Mouse (Mus musculus): ENCODE data around the gene Pak2.
"Not testable (repeated sequence)": the region's sequence is repeated elsewhere in the genome, so short reads cannot be mapped to it uniquely, and the experiment has no call there.

Gene Pak2

DNA sequence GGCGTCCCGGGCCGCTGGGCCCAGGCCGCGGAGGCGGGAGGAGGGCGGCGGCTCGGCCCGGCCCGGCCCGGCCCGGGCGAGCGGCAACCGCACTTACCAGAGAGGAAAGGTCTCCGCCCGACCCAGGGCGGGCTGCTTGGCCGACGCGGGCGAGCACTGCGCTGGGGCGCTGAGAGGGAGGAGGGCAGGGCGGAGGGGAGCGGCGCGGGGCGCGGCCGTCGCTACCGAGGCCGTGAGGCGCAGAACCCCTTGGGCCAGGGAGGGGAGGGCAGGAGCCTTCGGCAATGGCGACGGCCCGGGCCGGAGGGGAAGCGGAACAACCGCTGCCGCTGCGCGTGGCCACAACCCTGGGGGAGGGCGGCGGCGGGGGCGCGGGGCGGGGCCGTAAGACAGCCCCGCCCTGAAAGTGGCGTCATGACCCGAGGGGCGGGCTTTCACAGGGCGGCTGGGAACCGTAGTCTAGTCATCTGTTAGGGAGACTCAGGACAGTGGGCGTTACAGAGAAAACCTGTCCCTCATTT, at the start of gene Pak2:
Gene Pak2, minus strand, starts transcription at position 352 of the 521 bp plus-strand sequence.
- peak; percentile 92 to 94 for DNase-seq

DNA sequence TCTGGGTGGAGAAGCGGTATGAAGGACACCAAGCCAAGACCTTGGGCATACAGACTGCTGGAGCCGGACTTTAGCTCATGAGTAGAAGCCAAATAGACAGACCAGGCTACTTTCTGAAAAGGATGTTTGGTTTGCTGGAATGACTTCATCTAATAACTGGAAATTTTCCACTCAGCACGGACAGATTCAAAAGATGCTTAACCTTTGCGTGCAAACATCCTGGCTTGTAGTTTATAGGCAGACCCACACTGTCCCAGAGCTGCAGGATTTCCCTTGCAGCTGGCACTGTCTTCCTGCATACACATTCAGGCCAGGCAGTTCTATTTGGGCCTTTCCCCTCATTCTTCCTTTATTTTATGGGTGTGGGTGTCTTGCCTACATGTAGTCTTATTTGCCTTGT, 47.9 kb upstream of the Pak2 start:
- peak; percentile 46 to 72 for DNase-seq

DNA sequence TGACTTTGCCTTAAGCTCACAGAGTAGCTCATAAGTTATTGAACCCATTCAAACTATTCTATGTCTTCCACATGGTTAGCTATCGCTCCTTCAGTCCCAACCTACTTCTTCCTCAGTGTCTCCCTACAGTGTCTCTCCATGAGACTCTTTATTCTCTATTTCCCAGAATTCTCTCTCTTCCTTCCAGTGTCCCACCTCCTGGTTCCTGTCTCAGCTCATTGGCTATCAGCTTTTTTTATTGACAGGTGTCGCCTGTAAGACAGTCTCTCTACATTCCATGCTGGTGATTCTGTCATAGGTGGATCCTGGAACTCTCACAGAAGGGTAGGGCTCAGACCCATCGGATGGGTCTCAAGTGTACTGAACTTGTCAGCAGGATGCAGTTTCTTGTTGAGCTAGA, 46.2 kb upstream of the Pak2 start:
- DNase-seq = no peak

DNA sequence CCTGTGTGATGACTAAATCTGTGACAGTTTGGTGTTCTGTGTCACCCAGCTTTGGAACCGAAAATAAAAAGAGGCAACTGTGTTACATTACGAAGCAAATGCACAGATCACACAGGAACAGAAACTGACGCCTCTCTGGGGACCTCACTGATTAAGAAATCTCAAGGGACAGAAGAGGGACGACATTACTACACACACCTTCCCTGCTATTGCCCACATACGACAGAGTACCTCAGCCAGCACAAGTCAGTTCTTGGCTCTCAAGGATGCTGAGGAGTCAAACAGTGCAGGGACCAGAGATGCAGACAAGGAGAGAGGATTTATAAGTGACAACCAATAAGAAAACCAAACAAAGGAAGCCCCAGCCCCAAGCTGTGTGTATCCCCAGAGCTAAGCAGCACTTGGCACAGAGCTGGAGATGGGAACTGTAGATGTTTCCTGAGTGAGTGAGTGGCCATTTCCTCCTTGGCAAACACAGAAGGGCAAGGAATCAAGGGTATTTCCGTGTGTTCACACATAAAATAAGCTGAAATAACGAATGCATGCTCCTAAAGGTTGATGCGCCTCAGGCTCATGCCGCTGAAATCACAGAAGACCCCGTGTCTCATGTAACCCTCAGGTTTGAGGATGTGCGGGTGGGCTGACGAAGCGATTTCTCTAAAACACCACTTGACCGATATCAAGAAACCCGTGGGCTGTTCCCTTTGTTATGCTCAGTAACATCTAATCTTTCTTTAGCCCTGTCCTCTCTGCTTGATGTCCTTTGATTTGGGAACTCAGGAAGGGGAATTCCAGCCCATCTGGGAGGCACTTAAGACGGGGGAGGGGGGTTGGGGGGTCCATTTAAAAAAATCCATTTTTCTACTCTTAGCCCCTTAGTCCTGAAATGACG, 45.5 kb upstream of the Pak2 start:
- DNase-seq = peak; percentile 57 to 59

DNA sequence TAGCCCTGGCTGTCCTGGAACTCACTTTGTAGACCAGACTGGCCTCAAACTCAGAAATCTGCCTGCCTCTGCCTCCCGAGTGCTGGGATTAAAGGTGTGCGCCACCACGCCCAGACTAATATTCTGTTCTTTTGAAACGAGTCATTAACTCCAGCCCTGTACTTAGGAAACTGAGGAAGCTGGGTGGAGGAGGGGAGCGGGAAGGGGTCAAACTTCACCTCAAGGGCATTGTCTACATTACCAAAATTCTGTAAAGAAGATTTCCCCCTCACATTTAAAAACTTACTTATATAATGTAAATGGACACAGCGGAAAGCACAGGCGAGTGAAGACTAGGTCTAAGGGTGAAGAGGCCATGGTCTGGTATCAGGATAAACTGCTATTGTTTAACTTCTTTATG, 44.9 kb upstream of the Pak2 start:
- no peak for DNase-seq

DNA sequence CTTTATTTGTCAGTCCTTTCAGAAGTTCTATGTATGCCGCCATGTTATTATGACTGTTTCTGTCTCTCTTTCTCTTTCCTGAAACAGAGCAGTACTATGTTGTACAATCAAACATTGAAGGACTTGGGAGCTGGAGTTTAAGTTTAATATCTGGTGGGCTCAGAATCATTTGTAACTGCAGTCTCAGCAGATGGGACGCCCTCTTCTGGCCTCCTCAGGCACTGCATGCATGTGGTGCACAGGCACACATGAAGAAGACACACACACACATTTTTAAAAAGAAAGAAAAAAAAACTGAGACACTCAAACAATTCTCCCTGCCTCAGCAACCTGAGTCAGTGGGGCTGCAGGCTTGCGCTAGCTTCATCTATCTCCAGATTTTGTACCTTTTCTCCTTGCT, 41.3 kb upstream of the Pak2 start:
- no peak for DNase-seq

DNA sequence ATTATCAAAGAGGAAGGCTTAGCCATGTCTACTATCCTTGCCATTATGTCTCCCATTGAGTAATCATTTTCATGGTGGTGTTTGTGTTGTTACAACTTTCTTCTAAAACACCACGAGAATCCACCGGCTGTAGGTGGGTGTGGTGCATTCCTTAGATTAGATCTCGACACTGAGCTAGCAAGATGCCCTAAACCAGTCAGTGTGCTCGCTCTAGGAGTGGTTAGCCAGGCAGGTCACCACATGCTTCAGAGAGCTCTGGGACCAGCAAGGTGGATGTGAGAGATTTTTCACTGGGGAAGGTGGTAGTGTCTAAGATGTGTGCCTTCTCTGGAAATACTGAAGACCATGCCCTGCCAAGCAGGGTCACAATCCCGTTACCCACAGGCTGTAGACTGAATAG, 37.0 kb upstream of the Pak2 start:
- DNase-seq = no peak

DNA sequence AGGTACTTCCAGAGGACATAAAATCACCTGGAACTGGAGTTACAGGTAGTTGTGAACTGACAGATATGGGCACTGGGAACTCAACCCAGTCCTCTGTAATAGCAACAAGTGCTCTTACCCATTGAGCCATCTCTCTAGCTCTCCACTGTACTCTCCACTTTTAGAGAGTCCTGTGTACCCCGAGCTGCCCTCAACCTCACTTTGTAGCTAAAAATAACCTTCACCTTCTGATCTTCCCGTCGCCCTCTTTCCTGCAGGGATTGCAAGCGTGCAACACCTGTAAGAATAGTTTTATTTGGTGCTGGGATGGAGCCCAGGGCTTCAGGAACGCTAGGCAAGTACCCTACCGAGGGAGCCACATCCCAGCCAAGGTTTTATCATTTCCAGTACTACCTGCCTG, 36.6 kb upstream of the Pak2 start:
- no peak for DNase-seq

DNA sequence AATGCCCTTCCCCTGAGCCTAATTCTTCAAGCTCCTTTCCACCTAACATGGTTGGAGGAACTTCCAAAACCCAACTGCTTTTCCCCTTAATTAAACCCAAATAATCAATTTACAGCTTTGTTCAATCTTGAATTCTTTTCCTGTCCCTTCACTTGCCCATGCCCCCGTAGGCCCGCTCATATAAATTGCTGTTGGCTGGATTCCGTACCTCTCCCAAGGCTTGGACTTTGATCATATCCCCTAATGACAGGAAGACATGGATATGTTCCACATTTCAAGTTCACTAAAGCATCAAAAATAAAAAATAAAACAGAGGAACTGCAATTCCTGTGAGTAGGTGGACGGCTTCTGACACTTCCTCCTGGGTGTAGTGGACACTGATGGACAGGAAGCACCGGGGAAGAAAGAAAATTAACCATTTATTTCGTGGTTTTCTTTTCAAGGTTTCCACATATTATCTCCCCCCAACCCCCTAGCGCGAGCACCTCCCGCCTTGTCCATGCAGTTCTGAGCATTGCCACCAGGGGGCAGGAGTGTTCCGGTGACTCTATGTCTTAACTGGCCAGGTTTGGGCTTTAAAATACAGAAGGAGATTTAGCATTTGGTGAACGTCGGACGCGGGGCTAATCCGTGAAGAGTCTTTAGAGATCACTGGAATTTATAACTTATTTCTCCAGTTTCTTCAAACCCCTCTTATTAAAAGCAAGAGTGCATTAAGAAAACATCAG, 36.0 kb upstream of the Pak2 start:
- DNase-seq = peak; percentile 83 to 93

DNA sequence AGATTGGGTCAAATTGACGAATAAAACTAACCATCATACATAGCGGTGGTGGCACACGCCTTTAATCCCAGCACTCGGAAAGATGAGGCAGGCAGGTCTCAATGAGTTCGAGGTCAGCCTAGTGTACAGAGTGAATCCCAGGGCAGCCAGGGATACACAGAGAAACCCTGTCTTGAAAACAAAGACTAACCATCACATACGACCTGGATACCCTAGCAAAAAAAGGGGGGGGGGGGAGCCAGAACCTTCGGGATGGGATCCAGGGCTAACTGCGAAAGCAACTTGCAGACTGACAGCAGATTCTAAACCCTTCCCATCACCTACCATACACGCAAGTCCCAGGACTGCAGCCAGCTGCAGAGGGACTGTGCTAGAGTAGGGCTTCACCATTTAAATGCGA, 35.3 kb upstream of the Pak2 start:
- DNase-seq = no peak

DNA sequence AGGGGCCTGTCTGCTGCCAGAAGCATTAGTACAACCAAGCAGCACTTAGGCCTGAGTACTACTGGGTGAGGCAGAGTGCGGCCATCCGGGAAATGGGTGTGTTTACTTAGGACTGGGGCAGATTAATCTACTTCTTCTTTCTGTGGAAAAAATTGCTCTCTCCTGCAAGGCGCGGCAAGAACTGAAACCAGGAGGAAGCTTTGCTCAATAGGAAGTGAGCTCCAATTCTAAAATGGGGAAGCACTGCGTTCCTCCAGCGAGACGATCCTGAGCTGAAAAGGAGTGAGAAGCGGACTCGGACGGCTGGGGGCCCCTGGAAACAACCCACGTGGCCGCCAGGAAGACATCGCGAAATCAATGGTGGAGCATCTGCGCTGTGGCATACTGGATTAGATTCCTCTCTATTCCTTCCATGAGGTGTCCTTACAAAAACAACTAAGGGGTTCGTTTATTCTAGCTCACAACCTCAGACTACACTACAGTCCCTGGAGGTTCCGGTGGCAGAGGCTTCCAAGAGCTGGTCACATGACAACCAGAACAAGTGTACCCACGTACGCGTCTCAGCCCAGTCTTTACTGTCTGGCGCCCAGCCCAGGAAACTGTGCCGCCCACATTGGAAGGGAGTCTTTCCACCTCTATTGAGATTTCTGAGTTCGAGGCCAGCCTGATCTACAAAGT, 34.5 kb upstream of the Pak2 start:
- peak; percentile 81 to 84 for DNase-seq

DNA sequence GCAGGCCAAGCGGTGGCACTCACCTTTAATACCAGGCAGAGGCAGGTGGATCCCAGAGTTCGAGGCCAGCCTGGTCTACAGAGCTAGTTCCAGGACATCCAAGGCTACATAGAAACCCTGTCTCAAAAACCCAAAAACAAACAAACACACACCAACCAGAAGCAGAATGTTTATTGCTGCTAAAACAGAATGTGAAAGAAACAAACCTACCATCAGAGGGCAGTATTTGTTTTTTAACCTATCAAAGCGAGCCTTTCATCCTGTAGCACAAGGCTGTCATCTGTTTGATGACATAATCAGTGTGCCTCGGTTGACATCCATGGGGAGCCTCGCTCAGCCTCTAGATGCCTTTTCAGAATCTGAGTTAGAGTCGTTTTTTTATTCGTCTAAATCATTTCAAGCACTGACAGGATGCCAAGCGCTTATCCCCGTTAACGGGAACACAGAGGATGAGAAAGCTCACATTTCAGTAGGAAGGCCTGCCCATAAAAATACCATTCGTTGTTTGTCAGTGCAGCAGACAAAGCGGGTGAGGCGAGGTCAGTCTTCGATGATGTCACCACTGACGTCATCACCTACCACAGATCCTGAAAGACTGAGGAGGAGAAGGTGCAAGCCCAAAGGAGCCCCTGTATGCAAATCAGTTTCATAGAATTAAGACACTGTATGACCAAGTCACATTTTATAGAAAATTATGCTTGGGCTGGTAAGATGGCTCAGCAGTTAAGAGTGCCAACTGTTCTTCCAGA, 32.0 kb upstream of the Pak2 start:
- no peak for DNase-seq

DNA sequence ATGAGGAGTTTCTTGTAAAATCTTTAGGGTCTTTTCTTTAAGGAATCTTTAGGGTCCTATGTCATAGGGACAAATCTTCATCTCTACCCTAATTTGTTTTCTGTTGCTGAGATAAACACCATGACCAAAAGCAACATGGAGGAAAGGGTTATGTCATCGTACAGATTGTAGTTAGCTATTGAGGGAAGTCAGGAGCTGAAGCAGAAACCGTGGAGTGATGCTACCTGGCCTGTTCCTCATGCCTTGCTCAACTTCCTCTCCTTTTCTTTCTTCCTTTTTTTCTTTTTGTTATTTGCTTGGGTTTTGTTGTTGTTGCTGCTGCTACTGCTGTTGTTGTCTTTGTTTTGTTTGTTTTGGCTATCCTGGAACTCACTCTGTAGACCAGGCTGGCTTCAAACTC, 29.4 kb upstream of the Pak2 start:
- DNase-seq = no peak

DNA sequence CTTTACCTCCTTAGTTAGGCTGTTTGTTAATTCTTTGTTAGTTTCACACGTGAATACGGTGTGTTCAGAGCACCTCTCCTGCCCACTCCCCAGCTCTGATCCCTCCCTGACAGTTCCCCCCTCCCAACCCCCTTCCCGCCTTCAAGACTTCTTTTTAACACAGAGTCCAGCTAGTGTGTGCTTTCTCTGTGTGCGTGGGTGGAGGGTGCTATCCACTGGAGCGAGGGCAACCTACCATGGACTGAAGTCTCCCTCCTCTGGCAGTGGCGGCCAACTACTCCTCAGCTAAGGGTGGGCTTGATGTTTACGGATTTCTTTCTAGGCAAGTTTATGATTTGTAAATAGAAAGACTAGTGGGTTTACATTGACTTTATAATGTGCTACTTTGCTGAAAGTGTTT, 29.0 kb upstream of the Pak2 start:
- DNase-seq = no peak

DNA sequence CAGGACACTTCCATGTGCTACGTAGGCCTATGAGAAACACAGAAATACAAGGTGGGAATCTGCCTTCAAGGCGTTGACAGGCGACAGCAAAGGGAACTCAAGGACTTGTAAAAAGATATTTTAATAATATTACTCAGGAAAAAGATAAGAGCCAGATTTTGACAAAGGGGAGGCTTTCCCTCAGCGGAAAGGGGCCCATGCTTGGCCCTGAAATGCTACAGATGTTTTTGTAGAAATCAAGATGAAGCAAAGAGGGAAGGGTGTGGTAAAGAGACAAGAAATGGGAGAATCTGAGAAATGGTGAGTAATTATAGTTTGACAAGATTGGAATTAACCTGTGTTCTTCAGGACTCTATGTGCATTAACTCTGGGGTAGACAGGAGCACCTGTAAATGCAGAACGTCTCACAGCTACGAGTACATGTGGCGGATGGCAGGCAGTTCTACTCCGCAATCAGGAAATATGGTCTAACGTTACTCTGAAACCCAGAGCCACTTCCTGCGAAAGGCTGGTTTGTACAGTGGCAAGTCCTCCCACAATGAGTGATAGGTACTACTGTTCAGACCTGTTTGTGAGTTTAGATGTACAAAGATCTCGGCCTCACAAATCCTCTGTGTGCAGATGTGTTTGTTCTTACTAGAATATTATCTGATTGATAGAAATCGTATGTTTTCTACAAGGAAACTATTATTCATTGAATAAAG, 28.4 kb upstream of the Pak2 start:
- no peak for DNase-seq

DNA sequence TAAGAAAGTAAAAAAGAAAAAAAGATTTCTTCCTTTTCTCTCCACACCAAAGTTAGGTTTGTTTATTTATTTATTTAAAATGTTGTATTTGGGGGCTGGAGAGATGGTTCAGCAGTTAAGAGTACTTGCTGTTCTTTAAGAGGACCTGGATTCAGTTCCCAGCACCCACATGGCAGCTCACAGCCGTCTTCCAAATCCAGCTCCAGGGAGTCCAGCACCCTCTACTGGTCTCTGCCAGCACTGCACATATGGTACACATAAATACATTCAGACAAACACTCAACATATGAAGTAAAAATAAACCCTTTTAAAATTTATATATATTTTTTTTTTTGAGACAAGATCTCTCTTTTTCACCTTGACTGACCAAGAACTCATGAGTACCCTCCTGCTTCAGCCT, 26.6 kb upstream of the Pak2 start:
- no peak for DNase-seq

DNA sequence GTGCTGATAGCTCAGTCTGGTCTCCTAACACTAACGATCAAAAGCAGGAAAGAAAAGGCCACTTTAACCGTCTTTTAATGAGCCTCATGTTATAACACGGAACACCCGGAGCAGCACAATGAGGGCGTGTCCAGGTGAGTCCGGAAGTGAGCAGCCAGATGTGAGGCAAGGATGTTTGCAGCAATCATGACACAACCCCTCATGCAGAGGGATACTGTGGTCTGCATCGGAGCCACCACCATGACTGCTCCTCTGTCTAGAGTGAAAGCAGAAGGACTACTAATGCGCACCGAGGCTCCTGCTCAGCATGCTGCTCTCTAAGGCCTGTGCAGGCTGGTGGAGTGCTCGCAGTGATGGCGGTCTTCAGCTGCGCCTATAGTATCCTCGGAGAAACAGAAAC, 23.2 kb upstream of the Pak2 start:
- no peak for DNase-seq

DNA sequence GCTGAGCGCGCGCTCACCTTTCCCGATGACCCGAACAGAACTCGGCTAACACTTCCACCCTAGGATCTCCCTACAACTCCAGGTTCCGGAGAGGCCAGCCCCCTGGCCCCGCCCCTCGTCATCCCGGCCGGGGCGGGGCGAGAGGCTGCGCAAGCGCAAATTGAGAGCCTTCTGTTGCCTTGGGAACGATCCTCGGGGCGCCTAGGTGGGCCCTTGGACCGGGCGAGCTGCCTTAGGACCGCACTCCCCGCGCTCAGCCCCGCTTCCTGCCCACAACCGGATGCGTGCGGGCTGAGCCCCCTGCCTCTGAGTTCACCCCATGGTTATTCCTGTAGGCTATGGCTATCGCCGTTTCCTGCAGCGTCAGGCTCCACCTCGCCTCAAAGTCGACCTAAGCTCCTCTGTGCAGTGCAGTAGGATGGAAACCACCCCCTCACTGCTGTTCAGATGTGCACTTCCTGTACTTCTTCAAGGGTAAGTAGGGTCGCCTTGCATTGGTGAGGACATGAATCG, 20.6 kb upstream of the Pak2 start, which contains the start of the genes Pigx and Cep19:
Gene Pigx, minus strand, starts transcription at position 103 of the 513 bp plus-strand sequence.
Gene Cep19, plus strand, starts transcription at position 163 of the 513 bp plus-strand sequence.
- peak; percentile 91 to 93 for DNase-seq

DNA sequence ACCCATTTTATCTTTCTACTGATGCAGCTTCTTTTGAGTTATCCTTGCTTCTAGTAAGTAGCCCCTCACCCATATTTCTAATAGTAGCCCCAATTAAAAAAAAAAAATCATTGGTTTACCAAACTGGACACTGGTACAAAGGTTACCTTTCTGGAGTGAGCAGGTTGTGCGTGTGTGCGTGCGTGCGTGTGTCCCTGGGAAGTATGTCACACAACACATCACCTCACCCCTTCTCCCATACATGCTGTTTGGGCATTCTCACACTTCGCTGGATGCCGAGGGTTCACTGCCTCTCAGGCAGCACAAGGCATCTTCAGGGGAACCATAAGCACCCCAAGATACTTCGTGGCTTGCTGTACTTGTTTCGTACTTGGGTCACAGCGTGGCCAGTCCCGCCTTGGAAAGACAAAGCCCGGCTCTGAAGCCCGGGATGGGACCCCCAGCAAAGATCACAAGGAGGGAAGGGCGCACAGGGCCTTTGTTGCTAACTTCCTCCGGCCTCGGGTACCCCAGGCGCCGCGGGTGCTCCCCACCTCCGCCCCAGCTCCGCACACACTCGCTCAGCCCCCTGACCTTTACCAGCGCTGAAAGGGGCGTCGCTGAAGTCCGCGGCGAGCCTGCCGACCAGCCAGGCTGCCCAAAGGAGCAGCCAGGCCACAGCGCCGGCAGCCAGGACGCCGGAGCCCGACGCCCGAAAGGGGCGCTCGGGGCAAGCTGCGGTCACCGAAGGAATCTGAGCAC, 19.9 kb upstream of the Pak2 start:
- no peak for DNase-seq

DNA sequence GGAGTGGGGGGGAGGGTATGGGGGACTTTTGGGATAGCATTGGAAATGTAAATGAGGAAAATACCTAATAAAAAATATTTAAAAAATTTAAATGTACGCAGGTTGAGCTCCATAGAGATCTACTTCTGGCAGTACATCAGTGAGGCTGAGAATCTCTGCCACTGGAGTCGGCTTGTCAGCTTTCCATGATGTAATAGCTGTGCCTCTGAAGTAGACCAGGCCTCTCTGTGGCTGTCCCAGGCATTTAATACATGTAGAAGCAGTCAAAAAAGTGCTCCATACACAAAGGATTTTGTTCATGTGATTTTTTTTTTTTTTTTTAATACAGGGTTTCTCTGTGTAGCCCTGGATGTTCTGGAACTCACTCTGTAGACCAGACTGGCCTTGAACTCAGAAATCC, 18.6 kb upstream of the Pak2 start:
- DNase-seq = not testable (repeated sequence)

DNA sequence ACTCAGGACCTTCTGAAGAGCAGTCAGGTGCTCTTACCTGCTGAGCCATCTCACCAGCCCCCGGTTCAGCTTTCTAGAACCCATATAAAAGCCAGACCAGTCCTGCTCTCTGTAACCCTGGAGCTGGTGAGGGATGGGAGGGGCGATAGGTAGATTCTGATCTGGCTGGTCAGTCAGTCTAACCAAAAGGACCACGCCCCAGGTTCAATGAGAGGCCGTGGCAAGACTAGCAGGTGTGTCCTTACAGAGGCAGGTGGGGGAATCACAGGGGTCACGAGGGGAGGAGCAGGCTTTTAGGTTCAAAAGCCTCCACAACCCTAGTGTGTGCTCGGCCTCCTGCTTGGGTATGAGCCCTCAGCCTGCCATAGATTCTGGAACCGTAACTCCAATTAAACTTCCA, 12.3 kb upstream of the Pak2 start:
- DNase-seq = no peak

Data from lung, postnatal 4 days (tissue).